Mouse (Mus musculus) layer of hippocampus, adult 8-10 months (tissue): ENCODE measurements around the gene Usp24. TPM values are rescaled to one million over a fixed set of nuclear protein-coding genes. Genes with fewer than 3 reads are reported as not detected.
A peak's percentile ranks its signal among the peaks of the same experiment; 100 is the strongest.

Source experiments
- DNase-seq, 2 experiments: peaks; one replicate each; pipeline ENCODE4 v3.0.0; 2022; ENCODE audit warnings: low spot score in 2 of 2
- total RNA-seq, 4 experiments: library from RNA; stranded (reverse); gene quantifications; 2 replicates each; pipeline ENCODE4 v1.2.4; 2022

The Usp24 gene
- total RNA-seq, 4 experiments from 2014 or later: 42.5 to 52.1 (median 47.9) TPM

DNA sequence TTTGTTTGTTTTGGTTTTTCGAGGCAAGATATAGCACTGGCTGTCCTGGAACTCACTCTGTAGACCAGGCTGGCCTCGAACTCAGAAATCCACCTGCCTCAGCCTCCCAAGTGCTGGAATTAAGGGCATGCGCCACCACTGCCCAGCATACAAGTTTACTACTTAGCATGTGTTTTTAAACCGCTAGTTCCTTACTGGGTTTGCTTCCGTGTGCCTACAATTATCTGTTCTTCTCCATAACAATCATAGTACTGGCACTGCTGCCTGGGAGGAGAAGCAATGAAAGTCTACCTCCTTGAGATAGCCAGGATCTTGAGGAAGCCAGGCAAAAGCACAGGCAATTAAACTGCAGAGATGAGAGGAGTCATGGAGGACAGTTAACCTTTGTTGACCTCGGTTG lies 112.6 kb downstream of the Usp24 start:
- no peak for DNase-seq

DNA sequence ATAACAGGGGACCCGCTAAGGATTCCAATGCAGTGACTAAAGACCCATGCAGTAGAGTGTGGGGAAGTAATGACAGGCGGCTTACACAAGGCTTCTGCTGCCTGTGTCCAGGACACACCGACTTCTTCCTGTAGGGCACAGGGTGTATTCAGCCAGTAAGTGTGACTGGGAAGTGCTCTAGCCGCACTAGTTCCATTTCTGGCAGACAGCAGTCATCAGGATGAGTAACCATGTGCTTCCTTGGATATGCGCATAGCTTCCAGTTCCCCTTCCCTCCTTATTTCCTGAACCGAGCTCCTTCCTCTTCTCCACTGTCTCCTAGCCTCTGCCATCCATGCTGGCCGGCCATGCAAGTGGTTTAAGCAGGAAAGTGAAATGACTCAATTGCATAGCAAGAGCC lies 113.1 kb downstream of the Usp24 start:
- no peak for DNase-seq

DNA sequence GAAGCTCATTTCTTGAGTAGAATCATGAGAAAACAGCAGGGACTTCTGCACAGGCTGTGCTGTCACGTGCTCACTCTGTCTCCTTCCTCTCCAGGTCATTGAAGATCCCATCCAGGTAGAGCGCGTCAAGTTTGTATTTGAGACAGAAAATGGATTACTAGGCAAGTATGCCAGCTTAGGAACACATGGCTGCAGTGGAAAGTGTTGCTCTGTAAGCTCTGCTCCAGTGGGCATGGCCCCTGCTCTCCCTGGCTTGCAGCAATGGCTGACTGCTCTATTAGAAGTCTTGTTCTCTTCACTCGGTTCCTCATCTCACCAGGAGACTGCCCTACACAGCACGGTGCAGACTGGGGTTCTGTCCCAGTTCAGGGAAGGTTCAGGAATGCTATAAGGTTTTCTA lies 114.4 kb downstream of the Usp24 start:
- no peak for DNase-seq

DNA sequence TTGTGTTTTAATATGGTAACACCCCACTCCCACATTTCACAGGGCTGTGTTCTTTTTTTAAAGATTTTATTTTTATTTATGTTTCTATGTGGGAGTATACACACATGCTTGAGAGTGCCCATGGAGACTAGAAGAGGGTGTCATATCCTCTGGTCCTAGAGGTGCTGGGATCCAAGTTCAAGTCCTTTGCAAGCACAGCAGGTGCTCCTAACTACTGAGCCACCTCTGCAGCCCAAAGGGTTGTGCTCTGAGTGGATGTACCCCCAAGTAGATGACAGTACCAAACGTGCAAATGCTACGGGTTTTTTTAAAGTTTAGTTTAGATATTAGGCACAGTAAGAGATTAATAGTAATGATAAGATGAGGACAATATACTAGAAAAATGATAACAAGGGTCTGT lies 119.4 kb downstream of the Usp24 start:
- no peak for DNase-seq

DNA sequence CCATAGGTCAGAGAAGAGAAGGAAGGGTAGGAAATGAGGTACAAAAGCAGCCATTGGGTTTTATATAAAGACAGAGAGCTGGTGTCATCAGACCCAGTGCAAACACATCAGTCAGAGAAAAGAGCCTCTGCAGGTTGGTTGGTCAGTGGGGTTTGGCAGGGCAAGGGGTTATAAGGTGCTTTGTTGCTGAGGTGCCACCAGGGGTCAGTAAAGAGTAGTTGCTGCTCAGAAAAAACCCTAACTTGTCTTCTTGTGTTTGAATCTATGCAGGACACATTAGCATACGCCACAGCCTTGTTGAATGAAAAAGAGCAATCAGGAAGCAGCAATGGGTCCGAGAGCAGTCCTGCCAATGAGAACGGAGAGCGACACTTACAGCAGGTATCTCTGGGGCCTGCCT lies 120.5 kb downstream of the Usp24 start:
- DNase-seq: no peak

DNA sequence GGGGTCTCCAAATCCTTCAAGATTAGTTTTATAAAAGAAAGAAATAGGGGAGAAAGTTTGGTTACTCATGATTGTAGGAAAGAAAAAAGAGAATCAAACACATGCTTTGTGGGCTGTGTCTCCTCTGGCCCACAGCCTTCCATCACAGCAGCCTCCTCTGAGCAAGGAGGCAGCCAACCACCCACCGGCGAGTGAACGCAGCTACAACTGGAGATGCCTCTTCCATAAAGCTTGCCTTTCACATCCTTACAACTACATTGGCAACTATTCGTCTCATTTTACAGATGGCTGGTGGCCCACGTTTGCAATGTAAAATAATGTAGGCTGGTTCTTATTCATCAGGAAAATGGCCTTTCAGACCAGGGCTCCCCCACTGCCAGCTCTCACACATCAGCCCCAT lies 121.2 kb downstream of the Usp24 start:
- no peak for DNase-seq

DNA sequence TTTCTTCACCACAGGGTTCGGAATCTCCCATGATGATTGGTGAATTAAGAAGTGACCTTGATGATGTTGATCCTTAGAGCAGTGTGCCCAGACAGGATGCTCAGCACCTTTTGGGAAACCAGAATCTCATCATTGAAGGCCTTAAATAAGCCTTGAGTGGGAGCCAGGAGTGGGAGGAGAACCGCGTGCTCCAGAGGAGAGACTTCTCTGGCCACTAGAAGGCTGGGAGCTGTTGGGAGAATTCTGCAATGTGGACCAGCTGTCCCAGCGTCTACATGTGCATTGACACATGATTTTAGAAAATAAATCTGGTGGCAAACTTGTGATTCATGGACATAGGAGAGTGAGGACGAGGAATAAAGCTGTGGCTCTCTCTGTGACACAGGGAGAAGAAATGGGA lies 122.8 kb downstream of the Usp24 start:
- DNase-seq: no peak

DNA sequence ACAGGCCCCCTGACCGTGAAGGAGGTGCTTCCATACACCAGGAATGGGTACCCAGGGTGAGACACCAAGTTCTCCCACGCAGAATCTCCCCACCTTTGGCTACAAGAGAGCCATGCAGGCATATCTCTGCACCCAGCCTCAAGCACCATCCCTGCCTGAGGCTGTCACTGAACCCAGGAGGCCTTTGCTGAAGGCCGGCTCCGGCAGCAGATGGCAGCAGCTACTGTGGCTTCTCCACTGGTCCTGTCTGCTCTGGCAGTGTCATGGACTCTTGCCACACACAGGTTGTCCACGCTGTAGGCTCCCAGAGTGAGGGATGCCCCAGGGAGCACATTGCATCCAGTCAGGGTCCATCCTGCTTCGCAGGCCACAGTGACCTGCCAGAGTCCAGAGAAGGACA lies 127.2 kb downstream of the Usp24 start:
- no peak for DNase-seq

DNA sequence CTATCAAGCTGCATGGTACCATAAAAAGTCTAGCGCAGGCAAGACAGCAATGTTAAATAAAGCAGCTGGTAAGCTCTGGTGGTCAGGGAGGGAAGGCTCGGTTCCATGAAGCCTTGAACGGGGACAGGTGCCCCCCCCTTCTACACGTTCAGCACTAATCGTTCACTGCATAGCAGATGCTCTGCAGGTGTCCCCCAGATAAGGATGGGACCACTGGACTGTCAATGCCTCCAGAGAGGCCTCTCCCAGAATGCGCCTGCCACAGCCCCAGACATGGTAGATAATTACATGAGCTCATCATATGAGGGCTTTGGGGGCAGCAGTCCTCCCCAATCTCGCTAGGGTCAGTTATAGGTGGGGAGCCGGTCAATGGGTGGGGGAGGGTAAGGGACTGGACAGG lies 133.3 kb downstream of the Usp24 start:
- no peak for DNase-seq

DNA sequence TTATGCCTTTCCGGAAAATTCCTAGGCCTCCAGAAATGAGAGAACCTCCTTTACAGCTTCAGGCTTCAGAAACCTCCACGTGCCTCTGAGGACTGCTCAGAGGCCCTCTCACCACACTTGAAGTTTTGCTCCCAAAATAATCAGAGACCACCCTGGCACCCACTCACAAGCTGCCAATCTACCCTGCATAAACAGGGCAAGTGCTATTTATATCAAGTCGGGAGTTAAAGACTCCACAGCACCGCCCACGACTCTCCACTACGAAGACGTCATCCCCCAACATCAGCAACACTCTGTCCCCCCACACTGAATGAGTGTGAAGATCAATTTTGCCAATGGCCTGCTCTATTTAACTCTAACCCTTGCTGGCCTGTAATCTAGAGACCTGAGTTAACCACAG lies 136.4 kb downstream of the Usp24 start:
- no peak for DNase-seq

DNA sequence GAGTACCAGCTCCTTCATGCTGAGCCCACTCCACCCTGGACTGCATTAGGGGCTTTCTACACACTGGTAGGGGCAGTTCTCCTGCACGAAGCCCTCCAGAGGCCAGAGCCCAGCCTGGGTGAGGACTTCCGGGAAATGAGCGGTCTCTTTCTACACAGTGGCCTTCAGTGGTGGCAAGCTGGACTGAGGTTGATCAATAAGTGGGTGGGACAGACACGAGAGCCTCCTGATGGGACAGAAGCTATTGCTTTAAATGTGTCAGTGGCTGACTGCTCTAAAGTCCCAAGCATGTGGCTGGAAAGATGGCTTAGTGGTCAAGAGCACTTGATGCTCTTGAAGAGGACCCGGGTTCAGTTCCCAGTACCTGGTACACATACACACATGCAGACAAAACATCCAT lies 137.1 kb downstream of the Usp24 start:
- DNase-seq: no peak

DNA sequence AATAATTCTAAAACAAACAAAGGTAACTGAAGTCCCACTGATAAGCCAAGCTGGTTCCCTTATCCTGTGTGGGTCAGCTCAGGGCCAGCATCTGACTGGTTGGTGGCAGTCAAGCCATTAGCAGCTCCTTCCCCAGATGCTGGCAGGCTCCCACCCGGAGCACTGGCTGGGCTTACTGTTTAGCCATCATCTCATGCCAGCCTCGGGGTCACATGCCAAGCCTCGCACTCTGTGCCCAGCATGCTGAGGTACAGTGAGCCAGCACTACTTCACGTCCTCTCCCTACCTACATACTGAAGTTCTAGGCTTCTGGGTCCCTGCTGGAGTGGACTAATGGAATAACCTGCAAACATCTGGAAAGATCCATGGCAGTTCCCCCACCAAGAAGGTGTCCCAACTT lies 137.5 kb downstream of the Usp24 start:
- DNase-seq: no peak

DNA sequence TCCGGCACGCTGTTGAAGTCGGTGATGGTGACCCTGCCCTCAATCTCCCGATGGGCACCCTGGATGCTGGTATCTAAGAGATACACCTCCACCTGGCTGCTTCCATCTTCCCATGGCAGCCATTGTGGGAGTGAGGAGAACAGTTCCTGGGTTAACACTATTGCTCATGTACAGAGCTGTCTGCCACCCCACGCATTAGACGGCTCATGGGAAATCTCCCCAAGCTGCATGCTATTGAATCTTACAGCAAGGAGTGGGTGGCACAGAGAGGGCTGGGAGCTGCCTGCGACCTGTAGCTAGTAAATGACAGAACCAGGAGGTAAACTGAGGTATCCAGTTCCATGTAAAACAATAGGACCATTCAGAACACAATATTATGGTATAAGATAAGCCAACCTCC lies 138.5 kb downstream of the Usp24 start:
- DNase-seq: no peak

DNA sequence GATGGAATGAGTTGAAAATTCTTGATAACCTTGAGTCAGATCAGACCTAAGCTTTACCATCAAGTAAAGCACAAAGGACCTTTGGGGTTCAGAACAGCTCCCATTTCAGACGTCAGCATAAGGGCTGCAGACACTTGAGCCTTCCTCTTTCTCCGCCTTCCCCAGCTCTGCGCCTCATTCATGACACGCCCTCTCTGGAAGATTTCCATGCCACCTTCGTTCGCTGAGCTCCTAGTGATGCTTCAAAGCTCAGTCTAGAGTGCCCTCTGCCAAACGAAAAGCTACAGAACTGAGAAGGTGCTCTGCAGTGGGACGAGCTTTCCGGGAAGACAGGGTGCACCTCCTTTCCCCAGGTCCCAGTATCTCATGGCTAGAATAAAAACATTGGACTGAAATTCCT lies 146.0 kb downstream of the Usp24 start:
- no peak for DNase-seq

DNA sequence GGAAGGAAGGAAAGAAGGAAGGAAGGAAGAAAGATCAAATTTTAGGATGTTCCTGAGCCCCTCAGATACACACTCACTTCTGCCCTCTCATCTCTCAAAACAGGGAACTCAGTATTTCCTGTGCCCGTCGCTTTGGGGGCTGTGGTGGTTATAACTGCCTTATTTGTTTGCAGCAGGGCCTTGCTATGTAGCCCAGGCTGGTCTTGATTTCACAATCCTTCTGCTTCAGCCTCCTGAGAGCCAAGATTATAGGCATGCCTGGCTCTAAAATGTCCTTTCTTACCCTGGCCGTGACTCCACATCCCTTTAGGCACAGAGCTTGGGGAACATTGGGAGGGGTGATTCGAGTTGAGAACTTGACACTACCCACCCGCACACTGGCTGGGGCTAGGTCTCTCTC lies 146.5 kb downstream of the Usp24 start:
- no peak for DNase-seq

DNA sequence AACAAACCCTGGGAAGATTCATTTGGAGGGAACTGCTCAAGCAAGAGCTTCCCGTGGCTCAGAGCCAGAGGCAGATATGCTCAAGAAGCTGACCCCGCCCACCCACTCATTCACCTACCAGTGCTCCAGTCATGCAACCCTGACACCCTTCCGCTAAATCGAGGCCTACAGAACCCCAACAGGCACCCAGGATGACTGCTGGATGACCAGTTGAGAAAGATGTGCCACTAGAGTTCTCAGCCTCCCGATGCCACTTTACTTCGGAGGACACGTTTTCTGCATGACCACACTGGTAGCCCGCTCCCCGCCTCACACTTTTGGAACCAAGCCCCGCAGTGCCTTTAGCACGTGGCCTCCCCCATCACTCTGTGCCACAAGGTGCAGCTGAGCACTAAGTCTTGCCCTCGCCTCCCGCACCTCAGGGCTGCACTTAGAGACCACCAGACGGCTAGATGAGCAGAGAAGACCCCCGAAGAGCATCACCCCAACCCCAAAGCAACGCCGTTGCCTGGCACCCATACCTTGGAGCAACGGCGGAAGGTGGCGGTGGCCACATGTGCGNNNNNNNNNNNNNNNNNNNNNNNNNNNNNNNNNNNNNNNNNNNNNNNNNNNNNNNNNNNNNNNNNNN lies 147.3 kb downstream of the Usp24 start:
- no peak for DNase-seq

DNA sequence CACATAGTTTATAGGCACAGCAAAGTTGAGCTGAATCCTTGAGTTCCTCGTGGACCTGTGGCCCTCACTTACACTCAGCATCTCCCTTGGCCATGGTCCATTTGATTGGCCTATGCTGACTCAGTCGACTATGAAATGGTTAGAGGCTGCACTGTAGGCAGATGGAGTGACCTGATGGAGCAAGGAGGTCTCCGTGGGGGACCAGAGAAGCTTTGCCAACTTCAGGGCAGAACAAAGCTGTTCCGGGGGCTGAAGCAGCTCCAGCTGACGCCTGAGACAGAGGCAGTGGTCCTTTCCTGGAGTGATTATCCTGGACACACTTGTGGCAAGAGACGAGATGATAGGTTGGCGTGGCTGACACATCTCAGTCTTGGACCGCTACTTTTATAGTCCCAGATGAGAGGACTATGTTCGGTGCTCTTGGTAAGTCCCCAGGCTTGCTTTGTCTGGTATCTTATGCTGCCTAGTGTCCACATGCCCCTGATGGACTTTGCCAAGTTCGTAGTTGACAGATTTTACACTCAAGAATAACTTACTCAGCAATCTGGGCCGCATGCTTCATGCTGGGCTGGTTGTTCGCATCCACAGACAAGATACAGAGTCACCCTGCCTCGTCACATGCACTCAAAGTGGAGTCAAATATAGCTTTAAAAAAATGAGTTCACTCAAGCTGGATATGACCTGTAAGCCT lies 151.6 kb downstream of the Usp24 start:
- DNase-seq: no peak

DNA sequence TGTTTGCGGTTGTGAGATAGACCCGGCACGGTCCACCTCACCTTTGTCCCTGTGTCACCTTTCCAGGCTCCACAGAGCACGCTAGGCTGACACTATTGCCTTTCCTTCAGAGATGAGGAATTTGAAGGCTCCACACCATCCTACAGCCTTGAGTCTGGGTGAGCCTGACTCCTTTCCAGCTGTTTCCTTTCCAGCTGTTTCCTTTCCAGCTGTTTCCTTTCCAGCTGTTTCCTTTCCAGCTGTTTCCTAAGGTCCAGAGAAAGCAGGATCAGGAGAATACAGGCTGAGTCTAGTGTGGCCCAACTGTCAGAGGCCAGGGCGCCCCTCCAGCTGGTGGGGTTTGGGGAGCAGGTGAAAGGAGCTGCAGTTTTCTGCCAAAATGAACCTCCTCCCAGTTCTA lies 154.9 kb downstream of the Usp24 start:
- no peak for DNase-seq

DNA sequence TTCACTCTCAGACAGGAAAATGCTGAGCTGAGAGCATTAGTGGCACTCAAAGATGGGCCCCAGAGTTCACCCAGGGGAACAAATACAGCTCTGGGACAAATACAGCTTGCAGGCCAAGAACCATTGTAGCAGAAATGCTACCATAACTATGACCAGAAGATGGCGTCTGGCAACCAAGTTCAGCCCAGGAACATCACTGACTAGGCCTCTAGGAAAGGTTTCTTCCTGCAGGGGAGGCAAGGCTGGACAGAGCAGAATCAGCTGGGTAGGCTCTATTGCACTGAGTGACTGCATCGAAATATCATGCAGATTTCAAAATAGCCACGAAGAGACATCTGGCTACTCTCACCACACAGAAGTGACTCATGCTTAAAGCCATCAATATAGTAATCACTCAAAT lies 156.3 kb downstream of the Usp24 start:
- peak; percentile 56 to 78 for DNase-seq

DNA sequence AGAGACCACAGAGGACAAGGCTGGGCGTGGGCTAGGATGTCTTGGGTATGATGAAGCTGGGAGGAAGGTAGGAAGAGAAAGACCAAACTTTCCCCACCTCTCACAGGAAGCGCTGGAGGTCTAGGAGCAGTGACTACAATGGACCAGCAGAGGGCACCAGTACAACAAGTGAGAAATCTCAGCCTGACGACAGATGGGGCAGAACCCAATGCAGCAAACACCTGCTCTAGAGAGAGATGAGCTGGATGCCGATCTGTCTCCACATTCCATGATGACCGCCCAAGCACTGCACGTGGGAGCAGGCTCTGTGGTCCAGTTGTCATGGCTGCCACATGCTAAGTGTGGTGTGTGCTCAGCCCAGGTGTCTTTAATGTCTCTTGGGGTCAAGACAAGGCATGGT lies 158.2 kb downstream of the Usp24 start:
- peak; percentile 53 to 67 for DNase-seq

DNA sequence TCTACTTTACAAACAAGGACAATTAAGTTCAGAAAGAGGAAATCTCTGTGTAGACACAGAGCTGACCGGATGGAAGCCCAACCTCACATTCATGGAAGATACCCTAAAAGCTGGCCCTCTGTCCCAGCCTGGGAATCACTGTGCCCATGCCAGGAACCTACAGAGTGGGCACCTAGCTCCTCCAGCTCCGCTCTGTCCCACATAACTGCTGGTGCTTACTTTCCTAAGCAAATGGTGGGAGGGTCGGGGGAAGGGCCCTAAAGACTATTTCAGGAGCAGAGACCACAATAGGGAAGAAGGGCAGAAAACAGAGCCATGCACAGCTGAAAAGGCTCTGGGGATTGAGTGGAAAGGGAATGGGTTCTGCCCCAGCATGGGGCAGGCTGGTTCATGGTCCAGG lies 164.5 kb downstream of the Usp24 start:
- DNase-seq: no peak

DNA sequence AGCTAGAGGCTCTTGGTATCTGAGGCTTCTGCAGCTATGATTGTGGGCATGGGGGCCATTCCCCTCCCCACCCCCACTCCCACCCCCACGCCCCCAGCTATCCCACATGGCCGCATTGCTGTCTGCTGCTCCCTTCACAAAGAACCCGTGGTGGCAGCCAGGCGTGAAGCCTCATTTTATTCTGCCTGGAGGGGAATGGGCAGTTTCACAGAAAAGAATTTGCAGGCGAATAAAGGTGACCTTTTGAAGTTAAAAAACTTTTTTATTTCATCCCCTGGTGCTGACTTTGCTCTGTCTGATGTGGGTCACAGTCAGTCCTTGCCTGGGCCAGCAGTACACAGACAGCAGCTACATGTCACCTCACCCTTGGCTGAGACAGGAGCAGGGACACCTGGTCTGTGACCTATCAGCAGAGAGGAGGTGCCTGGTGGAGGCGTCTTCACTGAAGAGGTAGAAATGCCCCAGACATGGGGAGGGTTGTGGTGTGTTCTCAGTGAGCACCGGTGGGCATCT lies 167.3 kb downstream of the Usp24 start:
- DNase-seq: no peak

DNA sequence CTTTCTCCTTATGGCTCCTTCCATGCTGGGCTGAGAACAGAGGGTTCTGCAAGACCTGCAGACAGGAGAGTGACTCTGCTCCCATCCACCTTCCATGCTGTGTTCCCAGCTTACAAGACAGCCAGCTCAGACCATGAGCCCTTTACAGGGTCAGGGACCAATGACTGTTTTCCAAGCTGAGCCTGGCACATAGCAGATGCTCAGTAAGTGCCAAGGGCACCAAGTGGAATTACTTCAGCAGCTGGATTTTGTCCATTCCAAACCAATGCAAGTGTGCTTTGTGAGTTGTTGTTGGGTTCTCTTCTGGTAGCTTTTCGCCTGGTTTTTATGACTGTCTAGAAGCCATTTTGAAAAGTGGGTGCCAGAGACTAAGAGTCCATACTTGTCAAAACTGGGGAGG lies 167.8 kb downstream of the Usp24 start:
- DNase-seq: no peak
